9 mouse cellular contexts compared by ENCODE assay signal in genomic region chr15:14051872-14052271, GRCm38 (mm10).
DNase-seq lines count a peak whose midpoint lies in the region; ATAC-seq and TF ChIP-seq lines count a peak whose summit lies in the region.
"Had no signal": no experiment of that assay in that cellular context is flagged by ENCODE, and none has a peak within 500 bp of the region (broad histone marks: within the 10 kb centered on the region; RNA-seq: fewer than 3 reads in every experiment).

No protein-coding gene starts in this region.

- H3K4me1 ChIP-seq in hindbrain, embryonic 11.5 days (replicated peaks; ENCODE audit: control insufficient read depth, insufficient read depth, low read length) = no peaks in the 10 kb centered on the region
- H3K4me1 ChIP-seq in hindbrain, embryonic 16.5 days (ENCODE audit: control insufficient read depth, insufficient read depth, low read depth, low read length) = no peaks in the 10 kb centered on the region
- H3K4me1 ChIP-seq in liver, embryonic 12.5 days = no peaks in the 10 kb centered on the region

- peak; percentile 29 for DNase-seq in hindbrain, embryonic 11.5 days (ENCODE audit: low spot score)
- DNase-seq in 416B (ENCODE audit: low read depth) = peak; percentile 28
- no peak for DNase-seq in Patski (ENCODE audit: low read depth, low spot score)
- DNase-seq in layer of hippocampus, adult 9-10 months (ENCODE audit: low spot score) = peak; percentile 7
- no peak for DNase-seq in urinary bladder, postnatal 4 days (ENCODE audit: low spot score in 2 of 2)

- CTCF ChIA-PET in Patski (lab: Charles Lee) = interaction anchor here (1.0 to 1.4 kb wide), 2 partner anchors 9 to 1141 kb away, joined by 3 read pairs; no protein-coding TSS in a partner anchor

- no peak overlapping the region for H3K9ac ChIP-seq in hindbrain, embryonic 11.5 days (ENCODE audit: low read depth, low read length)
- H3K9ac ChIP-seq in hindbrain, embryonic 16.5 days (ENCODE audit: low read depth, low read length) = no peak overlapping the region
- H3K9ac ChIP-seq in liver, embryonic 12.5 days = no peak overlapping the region

- ATAC-seq in hindbrain, embryonic 11.5 days (ENCODE audit: low FRiP score) = no peak
- no peak for ATAC-seq in hindbrain, embryonic 16.5 days
- ATAC-seq in Patski = peak; percentile 57
- no peak for ATAC-seq in activated CD4-positive, CD25-positive, alpha-beta regulatory T cell, adult 4 months
- ATAC-seq in liver, embryonic 12.5 days = no peak

- H3K27me3 ChIP-seq in hindbrain, embryonic 11.5 days (ENCODE audit: control insufficient read depth, insufficient read depth, low read length) = no peaks in the 10 kb centered on the region
- no peaks in the 10 kb centered on the region for H3K27me3 ChIP-seq in hindbrain, embryonic 16.5 days (replicated peaks; ENCODE audit: control insufficient read depth, insufficient read depth, low read length)
- peaks cover 27% of the 10 kb centered on the region for H3K27me3 ChIP-seq in Patski
- H3K27me3 ChIP-seq in liver, embryonic 12.5 days (replicated peaks) = no peaks in the 10 kb centered on the region

- in situ Hi-C loops in Patski (cut with MboI; ENCODE audit: low pct_unique_long_range_greater_than_20kb) = loop anchor here (10.0 kb wide), 1 partner anchor 1137 kb away; no protein-coding TSS in a partner anchor

- POLR2A ChIA-PET in Patski (lab: Charles Lee) = no interaction called here

- no peaks in the 10 kb centered on the region for H3K36me3 ChIP-seq in hindbrain, embryonic 11.5 days (ENCODE audit: control insufficient read depth, insufficient read depth, low read length)
- no peaks in the 10 kb centered on the region for H3K36me3 ChIP-seq in hindbrain, embryonic 16.5 days (ENCODE audit: control insufficient read depth, insufficient read depth, low read length)
- no peaks in the 10 kb centered on the region for H3K36me3 ChIP-seq in liver, embryonic 12.5 days

- peak; percentile 53 for TF ChIP-seq CTCF in Patski (IDR thresholded peaks at IDR 0.05)

- H3K9me3 ChIP-seq in hindbrain, embryonic 11.5 days (ENCODE audit: control insufficient read depth, low read length) = no peaks in the 10 kb centered on the region
- H3K9me3 ChIP-seq in hindbrain, embryonic 16.5 days (ENCODE audit: control insufficient read depth, low read length) = no peaks in the 10 kb centered on the region
- H3K9me3 ChIP-seq in liver, embryonic 12.5 days (replicated peaks) = no peaks in the 10 kb centered on the region

- WGBS in hindbrain, embryonic 11.5 days = 65% methylated on average over 3 of the region's 3 CpGs
- 69% methylated on average over 3 of the region's 3 CpGs for WGBS in hindbrain, embryonic 16.5 days
- 56% methylated on average over 3 of the region's 3 CpGs for WGBS in liver, embryonic 12.5 days (ENCODE audit: insufficient replicate concordance)

- no peak overlapping the region for H3K4me3 ChIP-seq in hindbrain, embryonic 11.5 days (ENCODE audit: low read depth, low read length)
- H3K4me3 ChIP-seq in hindbrain, embryonic 16.5 days (ENCODE audit: low read length) = no peak overlapping the region
- H3K4me3 ChIP-seq in liver, embryonic 12.5 days = no peak overlapping the region

- H3K27ac ChIP-seq in hindbrain, embryonic 11.5 days (ENCODE audit: low read depth, low read length) = no peak overlapping the region
- no peak overlapping the region for H3K27ac ChIP-seq in hindbrain, embryonic 16.5 days (ENCODE audit: low read depth, low read length)
- H3K27ac ChIP-seq in liver, embryonic 12.5 days = no peak overlapping the region
- H3K27ac ChIP-seq: macrophage had no signal

- no peak overlapping the region for H3K4me2 ChIP-seq in hindbrain, embryonic 11.5 days (replicated peaks; ENCODE audit: low read depth, low read length)
- no peak overlapping the region for H3K4me2 ChIP-seq in hindbrain, embryonic 16.5 days (ENCODE audit: low read length)
- no peak overlapping the region for H3K4me2 ChIP-seq in liver, embryonic 12.5 days

Comparison
In these comparisons a context has a peak if more than half of its experiments do, and no peak if none do; other contexts are left out.
1. DNase-seq: peak in hindbrain, embryonic 11.5 days (single experiment), 416B (single experiment) and layer of hippocampus, adult 9-10 months (single experiment); none in Patski (single experiment) and urinary bladder, postnatal 4 days (0 of 2).